11 mouse cellular contexts compared by ENCODE assay signal in the genomic region with DNA sequence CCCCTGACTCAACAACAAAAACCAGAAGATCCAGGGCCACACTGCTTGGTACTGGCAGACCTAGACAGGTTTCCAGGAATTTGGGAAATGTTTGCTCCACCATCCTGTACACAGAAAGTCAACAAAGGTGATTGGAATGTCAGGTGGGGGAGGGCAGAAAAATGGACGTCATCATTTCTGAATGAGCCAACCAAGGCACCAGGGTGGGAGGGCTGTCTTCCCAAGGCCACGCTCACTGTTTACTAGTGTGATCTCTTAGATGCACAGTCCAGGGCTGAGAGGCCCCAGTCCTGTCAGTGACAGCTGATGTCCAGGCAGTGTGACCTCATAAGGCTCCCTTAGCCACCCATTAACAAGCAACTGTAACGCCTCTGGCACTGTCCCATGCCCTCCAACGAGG.
"Had no signal": no experiment of that assay in that cellular context is flagged by ENCODE, and none has a peak within 500 bp of the region (broad histone marks: within the 10 kb centered on the region; RNA-seq: fewer than 3 reads in every experiment).

No protein-coding gene starts in this region.

- H3K27ac ChIP-seq: limb, embryonic 15.5 days; stomach, postnatal 0 days had no signal

- ATAC-seq: inflammation-experienced regulatory T-cells, adult 6 months; midbrain, embryonic 16.5 days had no signal

- H3K9ac ChIP-seq: limb, embryonic 15.5 days; lung, embryonic 14.5 days had no signal

- H3K9me3 ChIP-seq: limb, embryonic 15.5 days had no signal

- DNase-seq: kidney, adult 11 months; lung, embryonic 14.5 days; lung, postnatal 10 days; lung, postnatal 4 days; thymus, adult 2 months; thymus, postnatal 25 days had no signal

- H3K36me3 ChIP-seq: limb, embryonic 15.5 days had no signal

- H3K4me2 ChIP-seq: limb, embryonic 15.5 days; lung, embryonic 14.5 days; midbrain, embryonic 11.5 days had no signal

- H3K4me3 ChIP-seq: limb, embryonic 15.5 days had no signal

- H3K27me3 ChIP-seq: limb, embryonic 15.5 days had no signal
